Mouse (Mus musculus): Measurements from ENCODE around the gene Trip12. TPM values are rescaled to one million over a fixed set of nuclear protein-coding genes. Genes with fewer than 3 reads are reported as not detected.

Gene Trip12
- polyA plus RNA-seq, 1 experiment = 41.7 TPM

- Histone ChIP-seq H3K79me2 (ENCODE audit: control insufficient read depth, insufficient read depth) (no peaks in the 10 kb centered on the region), H3K27me3 (ENCODE audit: control insufficient read depth, insufficient read depth, insufficient read length) (no peaks in the 10 kb centered on the region), H3K79me3 (ENCODE audit: low read depth) (no peaks in the 10 kb centered on the region), H3K4me3 (ENCODE audit: insufficient read depth, poor library complexity, severe bottlenecking) (no peak overlapping the region), H3K36me3 (ENCODE audit: control insufficient read depth, insufficient read depth) (peaks cover 71% of the 10 kb centered on the region), H3ac (ENCODE audit: control insufficient read depth, insufficient read length, low read depth) (no peak overlapping the region)
- TF ChIP-seq FOSL1 (IDR thresholded peaks at IDR 0.05; ENCODE audit: insufficient read depth, low read length, poor library complexity, severe bottlenecking) = no peak
These were observed 103.2 kb downstream of the Trip12 start for GRCm38 (mm10) chr1:84737097-84737496.

- Histone ChIP-seq H3ac (ENCODE audit: control insufficient read depth, insufficient read length, low read depth) (no peak overlapping the region), H3K36me3 (ENCODE audit: control insufficient read depth, insufficient read depth) (peaks cover 74% of the 10 kb centered on the region), H3K79me3 (ENCODE audit: low read depth) (no peaks in the 10 kb centered on the region), H3K4me3 (ENCODE audit: insufficient read depth, poor library complexity, severe bottlenecking) (no peak overlapping the region), H3K27me3 (ENCODE audit: control insufficient read depth, insufficient read depth, insufficient read length) (no peaks in the 10 kb centered on the region), H3K79me2 (ENCODE audit: control insufficient read depth, insufficient read depth) (no peaks in the 10 kb centered on the region)
- TF ChIP-seq FOSL1 (IDR thresholded peaks at IDR 0.05; ENCODE audit: insufficient read depth, low read length, poor library complexity, severe bottlenecking) (no peak), USF1 (IDR thresholded peaks at IDR 0.05; ENCODE audit: low read depth) (no peak), MYOG (IDR thresholded peaks at IDR 0.05; ENCODE audit: control insufficient read depth, extremely low read depth, insufficient read length) (no peak), MYOD1 (IDR thresholded peaks at IDR 0.05; ENCODE audit: control insufficient read depth, insufficient read length, low read depth) (no peak), MAX (IDR thresholded peaks at IDR 0.05) (no peak)
These were observed 106.5 kb downstream of the Trip12 start for GRCm38 (mm10) chr1:84733799-84734198.

GRCm38 (mm10) chr1:84731763-84732162 is 108.6 kb downstream of the Trip12 start:
- Histone ChIP-seq H3K79me3 (ENCODE audit: low read depth) (no peaks in the 10 kb centered on the region), H3K79me2 (ENCODE audit: control insufficient read depth, insufficient read depth) (no peaks in the 10 kb centered on the region), H3K36me3 (ENCODE audit: control insufficient read depth, insufficient read depth) (peaks cover 82% of the 10 kb centered on the region), H3K27me3 (ENCODE audit: control insufficient read depth, insufficient read depth, insufficient read length) (no peaks in the 10 kb centered on the region), H3ac (ENCODE audit: control insufficient read depth, insufficient read length, low read depth) (no peak overlapping the region), H3K4me3 (ENCODE audit: insufficient read depth, poor library complexity, severe bottlenecking) (no peak overlapping the region)
- TF ChIP-seq MYOD1 (IDR thresholded peaks at IDR 0.05; ENCODE audit: control insufficient read depth, insufficient read length, low read depth) (no peak), CEBPB (IDR thresholded peaks at IDR 0.05; ENCODE audit: low read depth) (no peak), USF1 (IDR thresholded peaks at IDR 0.05; ENCODE audit: low read depth) (no peak), MAX (IDR thresholded peaks at IDR 0.05) (no peak), CTCF (IDR thresholded peaks at IDR 0.05; ENCODE audit: control insufficient read depth, insufficient read depth, insufficient read length) (no peak), FOSL1 (IDR thresholded peaks at IDR 0.05; ENCODE audit: insufficient read depth, low read length, poor library complexity, severe bottlenecking) (no peak), MYOG (IDR thresholded peaks at IDR 0.05; ENCODE audit: control insufficient read depth, extremely low read depth, insufficient read length) (no peak)

GRCm38 (mm10) chr1:84722841-84723240 is 117.5 kb downstream of the Trip12 start:
- no peak overlapping the region for H3ac ChIP-seq (ENCODE audit: control insufficient read depth, insufficient read length, low read depth)
- H3K27me3 ChIP-seq (ENCODE audit: control insufficient read depth, insufficient read depth, insufficient read length) = no peaks in the 10 kb centered on the region
- H3K79me2 ChIP-seq (ENCODE audit: control insufficient read depth, insufficient read depth) = no peaks in the 10 kb centered on the region
- H3K4me3 ChIP-seq (ENCODE audit: insufficient read depth, poor library complexity, severe bottlenecking) = no peak overlapping the region
- TF ChIP-seq CTCF (IDR thresholded peaks at IDR 0.05; ENCODE audit: control insufficient read depth, insufficient read depth, insufficient read length) = no peak
- no peak for TF ChIP-seq MYOD1 (IDR thresholded peaks at IDR 0.05; ENCODE audit: control insufficient read depth, insufficient read length, low read depth)
- no peak for TF ChIP-seq MYOG (IDR thresholded peaks at IDR 0.05; ENCODE audit: control insufficient read depth, extremely low read depth, insufficient read length)
- TF ChIP-seq CEBPB (IDR thresholded peaks at IDR 0.05; ENCODE audit: low read depth) = no peak
- TF ChIP-seq MAX (IDR thresholded peaks at IDR 0.05) = no peak
- TF ChIP-seq FOSL1 (IDR thresholded peaks at IDR 0.05; ENCODE audit: insufficient read depth, low read length, poor library complexity, severe bottlenecking) = no peak
- no peak for TF ChIP-seq USF1 (IDR thresholded peaks at IDR 0.05; ENCODE audit: low read depth)
- H3K79me3 ChIP-seq (ENCODE audit: low read depth) = no peaks in the 10 kb centered on the region
- H3K36me3 ChIP-seq (ENCODE audit: control insufficient read depth, insufficient read depth) = peaks cover 47% of the 10 kb centered on the region

- H3K36me3 ChIP-seq (ENCODE audit: control insufficient read depth, insufficient read depth) = peaks cover 45% of the 10 kb centered on the region
- H3K27me3 ChIP-seq (ENCODE audit: control insufficient read depth, insufficient read depth, insufficient read length) = no peaks in the 10 kb centered on the region
- no peak overlapping the region for H3ac ChIP-seq (ENCODE audit: control insufficient read depth, insufficient read length, low read depth)
- H3K79me2 ChIP-seq (ENCODE audit: control insufficient read depth, insufficient read depth) = no peaks in the 10 kb centered on the region
- H3K4me3 ChIP-seq (ENCODE audit: insufficient read depth, poor library complexity, severe bottlenecking) = no peak overlapping the region
- no peaks in the 10 kb centered on the region for H3K79me3 ChIP-seq (ENCODE audit: low read depth)
- TF ChIP-seq MYOD1 (IDR thresholded peaks at IDR 0.05; ENCODE audit: control insufficient read depth, insufficient read length, low read depth) (no peak), FOSL1 (IDR thresholded peaks at IDR 0.05; ENCODE audit: insufficient read depth, low read length, poor library complexity, severe bottlenecking) (no peak), MYOG (IDR thresholded peaks at IDR 0.05; ENCODE audit: control insufficient read depth, extremely low read depth, insufficient read length) (no peak), CEBPB (IDR thresholded peaks at IDR 0.05; ENCODE audit: low read depth) (no peak)
These were observed 117.9 kb downstream of the Trip12 start for GRCm38 (mm10) chr1:84722371-84722770.

GRCm38 (mm10) chr1:84721942-84722341 is 118.4 kb downstream of the Trip12 start:
- no peak overlapping the region for H3ac ChIP-seq (ENCODE audit: control insufficient read depth, insufficient read length, low read depth)
- no peak overlapping the region for H3K4me3 ChIP-seq (ENCODE audit: insufficient read depth, poor library complexity, severe bottlenecking)
- peaks cover 40% of the 10 kb centered on the region for H3K36me3 ChIP-seq (ENCODE audit: control insufficient read depth, insufficient read depth)
- TF ChIP-seq FOSL1 (IDR thresholded peaks at IDR 0.05; ENCODE audit: insufficient read depth, low read length, poor library complexity, severe bottlenecking) (no peak), CEBPB (IDR thresholded peaks at IDR 0.05; ENCODE audit: low read depth) (no peak), CTCF (IDR thresholded peaks at IDR 0.05; ENCODE audit: control insufficient read depth, insufficient read depth, insufficient read length) (no peak), USF1 (IDR thresholded peaks at IDR 0.05; ENCODE audit: low read depth) (no peak), MAX (IDR thresholded peaks at IDR 0.05) (no peak), MYOG (IDR thresholded peaks at IDR 0.05; ENCODE audit: control insufficient read depth, extremely low read depth, insufficient read length) (no peak), MYOD1 (IDR thresholded peaks at IDR 0.05; ENCODE audit: control insufficient read depth, insufficient read length, low read depth) (no peak)
- no peaks in the 10 kb centered on the region for H3K79me2 ChIP-seq (ENCODE audit: control insufficient read depth, insufficient read depth)
- no peaks in the 10 kb centered on the region for H3K79me3 ChIP-seq (ENCODE audit: low read depth)
- no peaks in the 10 kb centered on the region for H3K27me3 ChIP-seq (ENCODE audit: control insufficient read depth, insufficient read depth, insufficient read length)
